Mouse (Mus musculus): Measurements from ENCODE around the gene Lck.

GRCm38 (mm10) chr4:129557256-129557808, 16.1 kb downstream of the Lck start:
- TF ChIP-seq GATA1 (IDR thresholded peaks at IDR 0.05; ENCODE audit: low read length) = peak; percentile 94
- peak; percentile 89 for TF ChIP-seq TAL1 (IDR thresholded peaks at IDR 0.05; ENCODE audit: low read length)
